Mouse (Mus musculus): ENCODE data around the gene Zmym6. TPM values are rescaled to one million over a fixed set of nuclear protein-coding genes. Genes with fewer than 3 reads are reported as not detected.
"Not testable (repeated sequence)": the region's sequence is repeated elsewhere in the genome, so short reads cannot be mapped to it uniquely, and the experiment has no call there.

Gene Zmym6
- total RNA-seq (2014; fragmentation: Nextera tagmentation) (14.4 and 20.7 TPM in 2 replicates), total RNA-seq (2017) (12.4 and 16.5 TPM in 2 replicates)

DNA sequence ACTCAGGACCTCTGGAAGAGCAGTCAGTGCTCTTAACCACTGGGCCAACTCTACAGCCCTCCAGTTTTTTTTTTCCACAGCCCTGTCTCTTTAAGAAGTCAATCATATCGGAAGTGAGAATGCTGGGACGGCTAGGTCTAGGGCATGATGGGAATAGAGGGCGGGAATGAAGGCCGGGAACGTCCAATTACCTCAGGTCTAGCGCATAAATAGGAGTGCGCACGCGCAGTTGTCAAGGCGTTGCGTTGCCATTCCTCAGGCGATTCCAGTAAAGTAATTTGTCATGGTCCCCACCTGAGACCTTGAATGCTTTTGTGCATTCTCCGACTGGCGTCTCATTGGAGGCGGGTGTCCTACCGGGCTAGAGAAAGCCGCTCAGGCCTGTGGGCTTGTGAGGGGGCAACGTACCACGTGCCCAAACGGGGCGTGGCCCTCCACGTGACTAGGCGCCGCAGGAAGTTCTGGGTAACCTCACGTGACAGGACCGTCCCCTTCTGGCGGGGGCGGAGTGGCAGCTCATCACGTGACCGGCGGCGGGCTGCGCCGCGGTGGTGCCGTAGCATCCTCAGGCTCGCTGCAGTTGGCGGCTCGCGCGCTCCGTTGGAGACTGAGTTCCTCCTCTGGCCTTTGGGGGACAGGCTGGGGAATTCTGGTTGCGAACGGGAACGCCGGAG lies at the start of gene Zmym6:
Zmym6 (plus strand) TSS at position 509 of the 674 bp plus-strand sequence.
- peak; percentile 94 for ATAC-seq (replicated peaks; ENCODE audit: poor library complexity, severe bottlenecking)

GRCm38 (mm10) chr4:127037158-127037557 lies 40.0 kb upstream of the Zmym6 start:
- no peak for ATAC-seq (replicated peaks; ENCODE audit: poor library complexity, severe bottlenecking)

DNA sequence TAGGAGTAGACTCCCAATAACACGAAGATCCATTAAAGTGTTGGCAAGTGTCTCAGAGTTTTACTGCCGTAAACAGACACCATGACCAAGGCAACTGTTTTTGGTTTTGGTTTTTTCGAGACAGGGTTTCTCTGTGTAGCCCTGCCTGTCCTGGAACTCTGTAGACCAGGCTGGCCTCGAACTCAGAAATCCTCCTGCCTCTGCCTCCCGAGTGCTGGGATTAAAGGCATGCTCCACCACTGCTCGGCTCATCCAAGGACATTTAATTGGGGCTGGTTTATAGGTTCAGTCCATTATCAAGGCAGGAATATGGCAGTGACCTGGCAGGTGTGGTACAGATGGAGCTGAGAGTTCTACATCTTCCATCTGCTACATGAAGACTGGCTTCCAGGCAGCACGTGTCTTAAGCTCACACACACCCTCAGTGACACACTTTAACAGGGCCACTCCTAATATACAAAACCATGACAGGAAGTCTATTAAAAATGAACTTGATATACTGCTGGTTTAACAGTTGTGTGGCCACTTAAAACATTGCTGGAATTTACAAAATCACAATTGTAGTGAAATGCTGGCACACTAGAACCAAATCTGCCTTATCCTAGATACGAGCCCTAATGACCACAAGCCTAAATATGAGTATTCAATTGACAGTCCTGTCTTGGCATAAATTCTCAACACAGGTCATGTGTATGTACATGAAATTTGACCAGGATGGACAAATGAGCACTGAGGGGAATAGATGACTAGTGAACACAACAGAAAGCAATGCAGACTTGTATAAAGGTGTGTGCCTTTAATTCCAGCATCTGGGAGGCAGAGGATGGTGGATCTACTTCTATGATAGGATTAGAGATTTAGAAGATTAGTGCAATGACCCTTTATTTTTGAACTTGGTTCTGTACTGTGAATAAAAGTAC lies 39.0 kb upstream of the Zmym6 start:
- ATAC-seq (replicated peaks; ENCODE audit: poor library complexity, severe bottlenecking) = no peak

DNA sequence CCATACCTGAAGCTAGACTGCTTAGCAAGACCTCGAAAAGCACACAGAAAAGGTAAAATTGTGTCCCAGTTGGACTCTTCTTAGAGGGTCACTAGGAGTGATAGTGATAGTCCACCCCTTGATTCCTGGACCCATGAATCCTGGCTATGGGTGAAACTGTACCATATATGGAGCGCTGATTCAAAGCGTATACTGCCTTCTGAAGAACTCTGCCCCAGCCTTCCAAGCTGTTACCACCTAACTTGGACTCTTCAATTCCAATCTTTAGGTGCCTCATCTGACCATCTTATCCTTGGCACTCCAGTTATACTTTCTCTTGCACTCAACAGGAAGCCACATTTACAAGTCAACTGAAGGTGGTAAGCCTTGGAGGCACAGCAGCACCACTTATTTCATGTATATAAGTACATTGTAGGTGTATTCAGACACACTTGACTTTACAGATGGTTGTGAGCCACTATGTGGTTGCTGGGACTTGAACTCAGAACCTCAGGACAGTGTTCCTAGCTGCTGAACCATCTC lies 38.3 kb upstream of the Zmym6 start:
- no peak for ATAC-seq (replicated peaks; ENCODE audit: poor library complexity, severe bottlenecking)

- no peak for ATAC-seq (replicated peaks; ENCODE audit: poor library complexity, severe bottlenecking)
These were observed 37.2 kb upstream of the Zmym6 start for GRCm38 (mm10) chr4:127039871-127040483.

- no peak for ATAC-seq (replicated peaks; ENCODE audit: poor library complexity, severe bottlenecking)
These were observed 33.6 kb upstream of the Zmym6 start for GRCm38 (mm10) chr4:127043540-127043939.

DNA sequence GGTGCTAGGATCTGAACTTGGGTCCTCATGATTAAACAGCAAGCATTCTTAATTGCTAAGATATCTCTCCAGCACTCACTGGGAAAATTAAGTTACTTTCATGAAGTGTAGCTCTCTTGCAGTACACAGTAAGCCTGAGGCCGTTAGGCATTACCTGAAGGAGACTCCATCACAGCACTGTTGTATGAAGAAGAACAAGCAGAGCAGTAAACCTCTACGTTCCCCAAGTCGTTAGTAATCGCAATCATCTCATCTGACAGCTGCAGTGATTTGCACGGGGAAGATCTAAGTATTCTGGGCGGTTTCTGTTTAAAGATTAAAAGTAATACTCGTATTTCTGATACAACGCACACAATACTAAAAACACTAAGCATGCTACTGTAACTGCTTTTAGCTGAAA lies 26.1 kb upstream of the Zmym6 start:
- no peak for ATAC-seq (replicated peaks; ENCODE audit: poor library complexity, severe bottlenecking)

GRCm38 (mm10) chr4:127053071-127053470 lies 24.1 kb upstream of the Zmym6 start:
- no peak for ATAC-seq (replicated peaks; ENCODE audit: poor library complexity, severe bottlenecking)

DNA sequence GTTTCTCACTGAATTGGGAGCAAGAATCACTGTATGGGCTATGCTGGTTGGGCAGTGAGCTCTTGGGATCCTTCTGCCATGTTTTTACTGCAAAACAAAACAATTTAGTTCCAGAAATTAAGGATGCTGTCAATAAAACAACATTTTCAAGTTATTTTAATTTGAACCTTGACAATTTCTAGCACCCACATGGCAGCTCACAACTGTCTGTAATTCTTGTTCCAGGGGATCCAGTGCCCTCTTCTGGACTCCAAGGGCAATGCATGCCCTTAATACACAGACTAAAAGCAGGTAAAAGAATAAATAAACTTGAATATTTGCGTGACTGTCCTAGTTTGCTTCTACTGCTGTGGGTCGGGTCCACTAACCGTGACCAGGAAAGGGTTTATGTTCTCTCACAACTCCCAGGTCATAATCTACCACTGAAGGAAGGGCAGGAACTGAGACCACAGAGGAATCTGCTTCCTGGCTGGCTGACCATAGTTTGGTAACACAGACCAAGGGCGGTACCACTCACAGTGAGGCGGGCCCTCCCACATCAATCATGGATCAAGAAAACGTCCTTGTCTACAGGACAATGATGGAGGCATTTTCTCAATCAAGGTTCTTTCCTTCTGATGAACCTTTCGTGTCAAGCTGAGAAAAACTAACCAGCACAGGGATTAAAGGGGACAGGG lies 22.5 kb upstream of the Zmym6 start:
- ATAC-seq (replicated peaks; ENCODE audit: poor library complexity, severe bottlenecking) = peak; percentile 62

GRCm38 (mm10) chr4:127060585-127061290 lies 16.4 kb upstream of the Zmym6 start, which contains the start of gene Zmym1:
TSS of gene Zmym1 (minus strand) at chr4:127061152.
- peak; percentile 100 for ATAC-seq (replicated peaks; ENCODE audit: poor library complexity, severe bottlenecking)

GRCm38 (mm10) chr4:127064051-127064450 lies 13.1 kb upstream of the Zmym6 start:
- no peak for ATAC-seq (replicated peaks; ENCODE audit: poor library complexity, severe bottlenecking)

DNA sequence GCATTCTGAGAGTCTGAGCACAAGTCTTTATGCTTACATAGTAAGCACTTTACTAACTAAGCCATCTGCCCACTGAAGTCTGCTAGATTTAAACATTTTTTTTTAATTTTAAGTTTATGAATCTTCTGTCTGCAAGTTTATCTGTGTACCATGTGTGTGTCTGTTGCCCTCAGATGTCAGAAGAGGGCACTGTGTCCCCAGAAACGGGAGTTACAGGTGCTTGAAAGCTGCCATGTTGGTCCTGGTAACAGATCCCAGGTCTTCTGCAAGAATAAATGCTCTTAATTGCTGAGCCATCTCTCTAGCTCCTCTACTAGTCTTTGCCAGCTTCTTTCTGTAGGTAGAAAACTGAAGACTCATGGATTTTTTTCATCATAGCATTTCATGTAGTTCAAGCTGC lies 2.3 kb upstream of the Zmym6 start:
- ATAC-seq (replicated peaks; ENCODE audit: poor library complexity, severe bottlenecking) = no peak

GRCm38 (mm10) chr4:127080806-127081205 lies 3.6 kb downstream of the Zmym6 start:
- ATAC-seq (replicated peaks; ENCODE audit: poor library complexity, severe bottlenecking) = no peak

GRCm38 (mm10) chr4:127083131-127083530 lies 5.9 kb downstream of the Zmym6 start:
- ATAC-seq (replicated peaks; ENCODE audit: poor library complexity, severe bottlenecking) = no peak

GRCm38 (mm10) chr4:127085761-127086160 lies 8.6 kb downstream of the Zmym6 start:
- ATAC-seq (replicated peaks; ENCODE audit: poor library complexity, severe bottlenecking) = no peak

DNA sequence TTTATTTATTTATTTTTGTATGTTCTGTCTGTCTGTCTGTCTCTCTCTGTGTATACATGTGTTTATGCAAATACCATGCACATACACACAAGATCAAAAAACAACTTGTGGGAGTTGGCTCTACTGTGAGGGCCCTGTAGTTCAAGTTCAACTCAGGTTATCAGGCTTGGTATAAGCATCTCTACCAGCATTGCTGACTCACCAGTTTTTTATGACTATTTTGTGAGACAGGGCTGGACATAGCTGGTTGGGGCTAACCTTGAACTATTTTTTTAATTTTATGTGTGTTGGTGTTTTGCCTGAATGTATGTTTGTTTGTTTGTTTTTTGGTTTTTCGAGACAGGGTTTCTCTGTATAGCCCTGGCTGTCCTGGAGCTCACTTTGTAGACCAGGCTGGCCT lies 14.0 kb downstream of the Zmym6 start:
- no peak for ATAC-seq (replicated peaks; ENCODE audit: poor library complexity, severe bottlenecking)

GRCm38 (mm10) chr4:127095090-127095489 lies 17.9 kb downstream of the Zmym6 start:
- no peak for ATAC-seq (replicated peaks; ENCODE audit: poor library complexity, severe bottlenecking)

GRCm38 (mm10) chr4:127099552-127099951 lies 22.4 kb downstream of the Zmym6 start:
- not testable (repeated sequence) for ATAC-seq (replicated peaks; ENCODE audit: poor library complexity, severe bottlenecking)

GRCm38 (mm10) chr4:127107566-127107965 lies 30.4 kb downstream of the Zmym6 start:
- ATAC-seq (replicated peaks; ENCODE audit: poor library complexity, severe bottlenecking) = no peak

All from granulocyte monocyte progenitor cell, adult 5-6 weeks (primary cell).